Mouse (Mus musculus) heart, embryonic 14.5 days (tissue): ENCODE measurements around the gene Cfap61. TPM values are rescaled to one million over a fixed set of nuclear protein-coding genes. Genes with fewer than 3 reads are reported as not detected.

Experiments
- ATAC-seq: fragments of 200-750 bp; cut with Nextera tagmentation; 2 replicates; pipeline ENCODE4 v1.8.0; 2017; ENCODE audit warnings: low read depth, moderate TSS enrichment; ENCODE audit not compliant: insufficient number of reproducible peaks, insufficient read depth, low FRiP score
- H3K27ac ChIP-seq, 2 experiments: fragments of 200-500 bp in 1 of 2; fragments of 300-500 bp in 1 of 2; sonication (generic) in 1 of 2; replicated peaks in 1 of 2; 2 replicates each; pipeline ENCODE4 v1.5.1; 2012 to 2014; ENCODE audit warnings: low read depth in 2 of 2, low read length in 2 of 2, control low read depth in 1 of 2, mild to moderate bottlenecking in 1 of 2, mixed read lengths in 1 of 2; ENCODE audit not compliant: control insufficient read depth in 1 of 2, insufficient read depth in 1 of 2
- H3K27me3 ChIP-seq: fragments of 300-500 bp; sonication (generic); 2 replicates; pipeline ENCODE4 v1.6.1; 2014; ENCODE audit warnings: mild to moderate bottlenecking, low read length, control low read depth; ENCODE audit not compliant: control insufficient read depth, insufficient read depth
- H3K36me3 ChIP-seq: fragments of 300-500 bp; sonication (generic); 2 replicates; pipeline ENCODE4 v1.6.1; 2014; ENCODE audit warnings: mild to moderate bottlenecking, control low read depth, low read length, mixed read lengths; ENCODE audit not compliant: control insufficient read depth, insufficient read depth
- H3K4me1 ChIP-seq, 2 experiments: fragments of 200-500 bp in 1 of 2; fragments of 300-500 bp in 1 of 2; sonication (generic) in 1 of 2; 2 replicates each; pipeline ENCODE4 v1.6.1; 2012 to 2014; ENCODE audit warnings: low read length in 2 of 2, control low read depth in 1 of 2, mixed read lengths in 1 of 2; ENCODE audit not compliant: control insufficient read depth in 2 of 2, insufficient read depth in 2 of 2
- H3K4me2 ChIP-seq: fragments of 300-500 bp; sonication (generic); 2 replicates; pipeline ENCODE4 v1.6.1; 2014; ENCODE audit warnings: mild to moderate bottlenecking, low read length
- H3K4me3 ChIP-seq, 2 experiments: fragments of 200-500 bp in 1 of 2; fragments of 300-500 bp in 1 of 2; sonication (generic) in 1 of 2; 2 replicates each; pipeline ENCODE4 v1.5.1; 2012 to 2014; ENCODE audit warnings: low read length in 2 of 2, mild to moderate bottlenecking in 2 of 2, control low read depth in 1 of 2, low read depth in 1 of 2, moderate library complexity in 1 of 2; ENCODE audit not compliant: control insufficient read depth in 1 of 2, insufficient read depth in 1 of 2
- H3K9ac ChIP-seq: fragments of 300-500 bp; sonication (generic); 2 replicates; pipeline ENCODE4 v1.6.1; 2014; ENCODE audit warnings: mild to moderate bottlenecking, low read length
- H3K9me3 ChIP-seq: fragments of 300-500 bp; sonication (generic); 2 replicates; pipeline ENCODE4 v1.6.1; 2016; ENCODE audit warnings: low read length, control low read depth; ENCODE audit not compliant: control insufficient read depth
- WGBS: fragments of 180-500 bp; shearing (Covaris S2); extraction: QIAGEN DNeasy Blood & Tissue Kit; methylation state at CpG from one replicate; pipeline ENCODE4 v1.1.7; 2014; 5-methylcytosine and 5-hydroxymethylcytosine counted together
- polyA plus RNA-seq: library from polyadenylated mRNA; unstranded; fragments of >200 nt; fragmentation: Nextera tagmentation; extraction: Ambion mirVana; gene quantifications from 2 replicates; pipeline ENCODE4 v1.2.1, GENCODE M21; 2014

The Cfap61 gene
- polyA plus RNA-seq, 1 experiment from 2014 or later: 0.46 TPM

- ATAC-seq: no peak
- Histone ChIP-seq H3K4me1 (peaks cover 4 to 18% of the 10 kb centered on the region in 2 experiments; a peak in 2 of 4 replicates), H3K27me3 (no peaks in the 10 kb centered on the region), H3K9ac (no peak overlapping the region), H3K4me3 (no peak overlapping the region), H3K4me2 (no peak overlapping the region), H3K9me3 (no peaks in the 10 kb centered on the region), H3K27ac (no peak overlapping the region), H3K36me3 (peaks cover 23% of the 10 kb centered on the region)
- WGBS: 32% methylated on average over 6 of the region's 6 CpGs
Measured at GRCm38 (mm10) chr2:146247576-146247975, 313.0 kb downstream of the Cfap61 start.

GRCm38 (mm10) chr2:146249033-146249432 is 314.4 kb downstream of the Cfap61 start:
- WGBS: 84% methylated on average over 7 of the region's 7 CpGs
- Histone ChIP-seq H3K27me3 (no peaks in the 10 kb centered on the region), H3K36me3 (peaks cover 15% of the 10 kb centered on the region), H3K9ac (no peak overlapping the region), H3K4me3 (no peak overlapping the region), H3K4me2 (no peak overlapping the region), H3K9me3 (no peaks in the 10 kb centered on the region), H3K27ac (no peak overlapping the region), H3K4me1 (peaks cover 4 to 18% of the 10 kb centered on the region in 2 experiments; a peak in 2 of 4 replicates)
- no peak for ATAC-seq

GRCm38 (mm10) chr2:146250236-146250904 is 315.8 kb downstream of the Cfap61 start:
- Histone ChIP-seq H3K4me2 (no peak overlapping the region), H3K27me3 (no peaks in the 10 kb centered on the region), H3K36me3 (peaks cover 8% of the 10 kb centered on the region; the same call in 1 of the 2 replicates), H3K9me3 (no peaks in the 10 kb centered on the region), H3K27ac (no peak overlapping the region), H3K4me1 (peaks cover 4 to 16% of the 10 kb centered on the region in 2 experiments; a peak in 2 of 4 replicates), H3K4me3 (no peak overlapping the region), H3K9ac (no peak overlapping the region)
- no peak for ATAC-seq
- WGBS: 82% methylated on average over 6 of the region's 6 CpGs

GRCm38 (mm10) chr2:146254387-146254786 is 319.8 kb downstream of the Cfap61 start:
- ATAC-seq: no peak
- Histone ChIP-seq H3K9me3 (no peaks in the 10 kb centered on the region), H3K36me3 (no peaks in the 10 kb centered on the region), H3K9ac (no peak overlapping the region), H3K27me3 (no peaks in the 10 kb centered on the region), H3K27ac (no peak overlapping the region), H3K4me1 (peaks cover 5 to 17% of the 10 kb centered on the region in 2 experiments), H3K4me3 (no peak overlapping the region), H3K4me2 (no peak overlapping the region)
- WGBS: 77% methylated on average over 1 of the region's 1 CpGs

- no peak overlapping the region for H3K27ac ChIP-seq
- ATAC-seq: no peak
- no peaks in the 10 kb centered on the region for H3K27me3 ChIP-seq
- H3K9me3 ChIP-seq: no peaks in the 10 kb centered on the region
- no peaks in the 10 kb centered on the region for H3K36me3 ChIP-seq
- no peak overlapping the region for H3K9ac ChIP-seq
- peaks cover 6 to 22% of the 10 kb centered on the region in 2 experiments for H3K4me1 ChIP-seq
- H3K4me3 ChIP-seq: no peak overlapping the region
- no peak overlapping the region for H3K4me2 ChIP-seq
Measured at GRCm38 (mm10) chr2:146255636-146256035, 321.1 kb downstream of the Cfap61 start.

- H3K4me1 ChIP-seq: peaks cover 6 to 22% of the 10 kb centered on the region in 2 experiments
- no peak overlapping the region for H3K4me3 ChIP-seq
- H3K27ac ChIP-seq: no peak overlapping the region
- no peaks in the 10 kb centered on the region for H3K36me3 ChIP-seq
- no peak overlapping the region for H3K4me2 ChIP-seq
- no peaks in the 10 kb centered on the region for H3K27me3 ChIP-seq
- no peak overlapping the region for H3K9ac ChIP-seq
- no peaks in the 10 kb centered on the region for H3K9me3 ChIP-seq
- no peak for ATAC-seq
- WGBS: 66% methylated on average over 3 of the region's 3 CpGs
Measured at GRCm38 (mm10) chr2:146256321-146256875, 321.8 kb downstream of the Cfap61 start.

- no peak for ATAC-seq
- H3K4me2 ChIP-seq: no peak overlapping the region
- H3K9ac ChIP-seq: no peak overlapping the region
- WGBS: 33% methylated on average over 3 of the region's 3 CpGs
- H3K9me3 ChIP-seq: no peaks in the 10 kb centered on the region
- H3K4me1 ChIP-seq: peaks cover 6 to 22% of the 10 kb centered on the region in 2 experiments
- no peak overlapping the region for H3K4me3 ChIP-seq
- no peaks in the 10 kb centered on the region for H3K27me3 ChIP-seq
- no peak overlapping the region for H3K27ac ChIP-seq
- no peaks in the 10 kb centered on the region for H3K36me3 ChIP-seq
Measured at GRCm38 (mm10) chr2:146257037-146257436, 322.5 kb downstream of the Cfap61 start.
